Mouse (Mus musculus) lung, postnatal 0 days (tissue): ENCODE measurements at regions not wholly inside any gene's neighbourhood (a gene's known extent, or its start where the extent isn't known, plus 50 kb on each side); places are given as distances from the start of the nearest gene placed in this dataset.

ENCODE experiments used
- ATAC-seq: fragments of 200-750 bp; cut with Nextera tagmentation; 2 replicates; pipeline ENCODE4 v1.8.0; 2017; ENCODE audit warnings: moderate library complexity
- DNase-seq: peaks from one replicate; pipeline ENCODE4 v3.0.0-alpha.2; 2016; ENCODE audit warnings: low spot score
- H3K27ac ChIP-seq: fragments of 300-500 bp; sonication (generic); 2 replicates; pipeline ENCODE4 v1.5.1; 2014; ENCODE audit warnings: antibody characterized with exemption, mild to moderate bottlenecking, low read length, mixed read lengths
- H3K27me3 ChIP-seq: fragments of 300-500 bp; sonication (generic); replicated peaks from 2 replicates; pipeline ENCODE4 v1.6.1; 2014; ENCODE audit warnings: low read length, mixed read lengths; ENCODE audit not compliant: insufficient read depth
- H3K36me3 ChIP-seq: fragments of 300-500 bp; sonication (generic); 2 replicates; pipeline ENCODE4 v1.6.1; 2014; ENCODE audit warnings: low read length, mixed read lengths; ENCODE audit not compliant: insufficient read depth
- H3K4me1 ChIP-seq: fragments of 300-500 bp; sonication (generic); 2 replicates; pipeline ENCODE4 v1.6.1; 2014; ENCODE audit warnings: antibody characterized with exemption, low read depth, low read length, mixed read lengths; ENCODE audit not compliant: insufficient read depth
- H3K4me2 ChIP-seq: fragments of 300-500 bp; sonication (generic); replicated peaks from 2 replicates; pipeline ENCODE4 v1.6.1; 2014; ENCODE audit warnings: low read depth, mild to moderate bottlenecking, low read length, moderate library complexity, mixed read lengths
- H3K4me3 ChIP-seq: fragments of 300-500 bp; sonication (generic); 2 replicates; pipeline ENCODE4 v1.5.1; 2014; ENCODE audit warnings: low read depth, low read length
- H3K9ac ChIP-seq: fragments of 300-500 bp; sonication (generic); replicated peaks from 2 replicates; pipeline ENCODE4 v1.6.1; 2014; ENCODE audit warnings: low read depth, mild to moderate bottlenecking
- H3K9me3 ChIP-seq: fragments of 300-500 bp; sonication (generic); 2 replicates; pipeline ENCODE4 v1.6.1; 2016; ENCODE audit warnings: low read length, mixed read lengths
- CTCF ChIP-seq: IDR thresholded peaks from 2 replicates; pipeline ENCODE4 v1.5.1; 2016; ENCODE audit warnings: antibody characterized with exemption, mild to moderate bottlenecking
- EP300 ChIP-seq: IDR thresholded peaks from 2 replicates; pipeline ENCODE4 v1.6.1; 2016; ENCODE audit warnings: antibody characterized with exemption, mild to moderate bottlenecking, control low read depth
- WGBS: fragments of 180-500 bp; shearing (Covaris S2); extraction: QIAGEN DNeasy Blood & Tissue Kit; methylation state at CpG from one replicate; pipeline ENCODE4 v1.1.7; 2014; 5-methylcytosine and 5-hydroxymethylcytosine counted together

- DNase-seq = no peak
- 55% methylated on average over 1 of the region's 1 CpGs for WGBS
- Histone ChIP-seq H3K4me3 (no peak overlapping the region), H3K4me2 (no peak overlapping the region), H3K36me3 (no peaks in the 10 kb centered on the region), H3K4me1 (no peaks in the 10 kb centered on the region), H3K9ac (no peak overlapping the region), H3K27me3 (no peaks in the 10 kb centered on the region), H3K27ac (no peak overlapping the region), H3K9me3 (no peaks in the 10 kb centered on the region)
- TF ChIP-seq CTCF = no peak
- TF ChIP-seq EP300 = no peak
- no peak for ATAC-seq
These were observed 835.8 kb upstream of the Klhl29 start for GRCm38 (mm10) chr12:6211266-6211665.

GRCm38 (mm10) chr12:6189232-6189631, 813.8 kb upstream of the Klhl29 start:
- H3K36me3 ChIP-seq = no peaks in the 10 kb centered on the region
- no peaks in the 10 kb centered on the region for H3K27me3 ChIP-seq
- 41% methylated on average over 3 of the region's 3 CpGs for WGBS
- H3K9ac ChIP-seq = no peak overlapping the region
- no peak overlapping the region for H3K4me3 ChIP-seq
- DNase-seq (no peak), ATAC-seq (no peak)
- H3K9me3 ChIP-seq = no peaks in the 10 kb centered on the region
- H3K27ac ChIP-seq = no peak overlapping the region
- no peaks in the 10 kb centered on the region for H3K4me1 ChIP-seq
- H3K4me2 ChIP-seq = no peak overlapping the region
- TF ChIP-seq CTCF (no peak), EP300 (no peak)

DNA sequence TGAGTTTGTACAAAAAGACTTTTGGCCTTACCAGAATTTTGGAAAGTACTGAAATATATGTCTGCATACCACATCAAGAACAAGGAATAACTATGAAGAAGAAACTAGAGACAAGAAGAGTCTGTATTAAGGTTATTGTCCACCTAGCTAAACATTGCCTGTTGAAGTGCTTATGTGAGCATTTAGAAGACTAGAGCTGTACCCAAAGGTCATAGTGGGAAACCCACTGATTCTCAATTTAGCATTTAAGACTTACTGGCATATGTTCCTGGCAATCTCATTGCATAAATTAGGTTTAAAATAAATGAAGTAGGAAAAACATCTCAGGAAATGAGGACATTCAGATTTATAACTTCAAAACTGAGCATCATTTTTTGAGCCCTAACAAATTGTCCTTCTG, 793.3 kb upstream of the Klhl29 start:
- Histone ChIP-seq H3K4me3 (no peak overlapping the region), H3K9ac (no peak overlapping the region), H3K4me2 (no peak overlapping the region), H3K27ac (no peak overlapping the region), H3K36me3 (no peaks in the 10 kb centered on the region), H3K27me3 (no peaks in the 10 kb centered on the region), H3K9me3 (no peaks in the 10 kb centered on the region), H3K4me1 (no peaks in the 10 kb centered on the region)
- ATAC-seq = no peak
- TF ChIP-seq EP300 = no peak
- TF ChIP-seq CTCF = no peak
- no peak for DNase-seq

GRCm38 (mm10) chr12:6154287-6154686, 778.8 kb upstream of the Klhl29 start:
- Histone ChIP-seq H3K36me3 (no peaks in the 10 kb centered on the region), H3K9me3 (no peaks in the 10 kb centered on the region), H3K4me2 (no peak overlapping the region), H3K4me3 (no peak overlapping the region), H3K4me1 (no peaks in the 10 kb centered on the region), H3K27me3 (no peaks in the 10 kb centered on the region), H3K27ac (no peak overlapping the region), H3K9ac (no peak overlapping the region)
- TF ChIP-seq EP300 (no peak), CTCF (no peak)
- ATAC-seq (no peak), DNase-seq (no peak)
- WGBS = 63% methylated on average over 2 of the region's 2 CpGs

DNA sequence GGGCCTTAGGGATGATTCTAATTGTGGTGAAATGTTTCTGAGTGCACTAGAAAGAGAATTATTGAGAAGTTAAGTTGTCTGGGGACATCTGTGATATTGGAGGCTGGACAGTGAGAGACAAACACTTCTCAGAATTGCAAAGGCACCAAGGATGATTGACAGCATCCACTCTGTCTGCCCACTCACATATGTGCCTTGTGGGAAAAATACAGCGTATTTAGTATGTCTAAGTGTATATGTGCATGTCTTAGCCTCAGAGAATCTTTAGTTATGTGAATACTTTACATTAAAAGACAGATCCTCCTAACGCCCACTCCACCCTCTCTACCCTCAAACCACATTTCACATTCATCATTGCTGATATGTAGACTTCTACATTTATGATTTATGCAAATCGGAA, 776.0 kb upstream of the Klhl29 start:
- no peak overlapping the region for H3K4me3 ChIP-seq
- H3K4me2 ChIP-seq = no peak overlapping the region
- no peak overlapping the region for H3K27ac ChIP-seq
- ATAC-seq = no peak
- no peaks in the 10 kb centered on the region for H3K27me3 ChIP-seq
- TF ChIP-seq CTCF = no peak
- no peak for TF ChIP-seq EP300
- no peak for DNase-seq
- H3K36me3 ChIP-seq = no peaks in the 10 kb centered on the region
- WGBS = 72% methylated on average over 3 of the region's 3 CpGs
- no peaks in the 10 kb centered on the region for H3K4me1 ChIP-seq
- no peaks in the 10 kb centered on the region for H3K9me3 ChIP-seq
- H3K9ac ChIP-seq = no peak overlapping the region

DNA sequence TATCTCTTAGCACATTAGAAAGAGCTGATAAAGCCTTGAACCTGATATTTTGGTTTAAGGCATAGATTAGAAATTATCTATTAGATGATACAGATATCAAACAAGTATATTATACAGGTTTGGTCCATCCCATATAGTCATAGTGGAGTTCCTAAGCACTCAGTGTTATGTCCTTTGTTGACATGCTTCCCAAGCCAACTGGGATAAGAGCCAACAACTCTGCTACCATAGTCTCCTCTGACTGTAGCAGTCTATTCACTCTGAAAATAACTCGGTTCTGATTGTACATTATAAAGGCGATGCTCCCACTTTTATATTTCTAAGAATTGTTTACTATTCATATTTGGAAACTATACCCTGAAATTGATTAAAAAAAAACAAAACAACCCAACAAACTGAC, 757.0 kb upstream of the Klhl29 start:
- TF ChIP-seq EP300 (no peak), CTCF (no peak)
- no peak overlapping the region for H3K4me3 ChIP-seq
- DNase-seq (no peak), ATAC-seq (no peak)
- WGBS = 74% methylated on average over 2 of the region's 2 CpGs
- no peak overlapping the region for H3K9ac ChIP-seq
- H3K4me2 ChIP-seq = no peak overlapping the region
- no peaks in the 10 kb centered on the region for H3K36me3 ChIP-seq
- no peaks in the 10 kb centered on the region for H3K4me1 ChIP-seq
- no peaks in the 10 kb centered on the region for H3K27me3 ChIP-seq
- no peaks in the 10 kb centered on the region for H3K9me3 ChIP-seq
- H3K27ac ChIP-seq = no peak overlapping the region

- no peaks in the 10 kb centered on the region for H3K36me3 ChIP-seq
- ATAC-seq (no peak), DNase-seq (no peak)
- no peak overlapping the region for H3K4me3 ChIP-seq
- no peak for TF ChIP-seq EP300
- no peak for TF ChIP-seq CTCF
- no peak overlapping the region for H3K27ac ChIP-seq
- 82% methylated on average over 3 of the region's 3 CpGs for WGBS
- no peaks in the 10 kb centered on the region for H3K4me1 ChIP-seq
- H3K27me3 ChIP-seq = no peaks in the 10 kb centered on the region
- no peaks in the 10 kb centered on the region for H3K9me3 ChIP-seq
- H3K4me2 ChIP-seq = no peak overlapping the region
- H3K9ac ChIP-seq = no peak overlapping the region
These were observed 744.1 kb upstream of the Klhl29 start for GRCm38 (mm10) chr12:6119557-6119956.
